ENCODE assay signal across 8 mouse cellular contexts in the genomic region with DNA sequence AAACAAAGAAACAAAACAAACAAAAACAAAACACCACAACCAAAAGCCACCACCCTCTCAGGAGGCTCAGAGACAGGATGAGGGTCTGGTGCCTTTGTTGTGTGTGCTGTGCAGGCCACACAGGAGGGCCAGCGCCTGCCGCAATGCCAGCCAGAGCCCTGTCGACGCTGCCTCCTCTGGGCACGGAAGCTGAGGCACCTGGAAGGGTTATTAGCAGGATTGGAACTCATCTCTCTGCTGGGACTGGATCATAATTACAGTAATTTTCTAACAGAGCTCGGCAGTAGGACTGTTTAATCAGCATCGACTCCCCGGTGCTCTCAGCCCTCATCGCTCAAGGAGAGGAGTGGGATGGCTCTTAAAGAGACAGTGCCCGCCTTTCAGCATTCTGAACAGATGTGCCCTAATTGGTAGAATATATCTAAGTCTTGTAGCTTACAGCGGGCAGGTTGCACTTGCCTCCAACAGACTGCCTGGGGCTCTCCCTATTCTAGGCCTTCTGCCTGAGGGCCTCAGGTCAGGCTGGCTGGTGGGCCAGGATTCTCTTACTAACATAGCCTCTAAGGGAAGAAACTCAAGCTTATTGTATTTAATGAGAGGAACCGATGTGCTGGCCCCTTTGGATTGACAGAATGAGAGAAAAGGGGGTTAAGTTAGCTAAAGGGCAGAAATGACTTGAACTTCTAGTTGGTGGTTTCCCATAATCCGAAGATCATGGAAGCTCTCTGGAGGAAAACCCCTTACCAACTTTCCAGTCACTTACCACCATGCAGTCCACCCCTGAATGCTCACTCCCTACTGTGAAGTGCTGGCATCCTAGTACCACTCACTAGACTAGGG. TPM values are rescaled to one million over a fixed set of nuclear protein-coding genes. Genes with fewer than 3 reads are reported as not detected.
DNase-seq lines count a peak whose midpoint lies in the region; ATAC-seq and TF ChIP-seq lines count a peak whose summit lies in the region.

No protein-coding gene starts in this region.

- no peaks in the 10 kb centered on the region for H3K79me2 ChIP-seq in CH12.LX (replicated peaks; ENCODE audit: control insufficient read depth, extremely low read depth, insufficient read depth, poor library complexity, severe bottlenecking)

- no peaks in the 10 kb centered on the region for H3K9me3 ChIP-seq in heart, embryonic 15.5 days (replicated peaks)
- H3K9me3 ChIP-seq in CH12.LX (replicated peaks; ENCODE audit: low read length) = no peaks in the 10 kb centered on the region
- no peaks in the 10 kb centered on the region for H3K9me3 ChIP-seq in forebrain, embryonic 12.5 days
- no peaks in the 10 kb centered on the region for H3K9me3 ChIP-seq in midbrain, embryonic 10.5 days (replicated peaks)

- no peak for TF ChIP-seq RAD21 in CH12.LX (IDR thresholded peaks at IDR 0.05; ENCODE audit: low read depth, low read length)

- H3K4me1 ChIP-seq in heart, embryonic 15.5 days (replicated peaks) = peaks cover 6% of the 10 kb centered on the region; the same call in 1 of the 2 replicates
- peaks cover 42 to 98% of the 10 kb centered on the region in 2 experiments for H3K4me1 ChIP-seq in CH12.LX (ENCODE audit: control insufficient read depth in 1 of 2, insufficient read depth in 2 of 2)
- H3K4me1 ChIP-seq in forebrain, embryonic 12.5 days = peaks cover 48% of the 10 kb centered on the region
- peaks cover 60% of the 10 kb centered on the region for H3K4me1 ChIP-seq in midbrain, embryonic 10.5 days

- no peak overlapping the region for H3K4me3 ChIP-seq in heart, embryonic 15.5 days
- peak overlapping the region in 1 of 3 experiments; percentile 16 for H3K4me3 ChIP-seq in CH12.LX (replicated peaks in 1 of 3; ENCODE audit: low read depth in 2 of 3, low read length in 2 of 3, poor library complexity in 1 of 3)
- no peak overlapping the region for H3K4me3 ChIP-seq in forebrain, embryonic 12.5 days (replicated peaks)
- H3K4me3 ChIP-seq in midbrain, embryonic 10.5 days = peak overlapping the region; percentile 25; the same call in 1 of the 2 replicates

- H3K36me3 ChIP-seq in heart, embryonic 15.5 days = peaks cover 16% of the 10 kb centered on the region
- peaks cover 35 to 65% of the 10 kb centered on the region in 2 experiments for H3K36me3 ChIP-seq in CH12.LX (replicated peaks in 1 of 2; ENCODE audit: control insufficient read depth in 1 of 2, insufficient read depth in 1 of 2, low read length in 1 of 2)
- peaks cover 21% of the 10 kb centered on the region for H3K36me3 ChIP-seq in forebrain, embryonic 12.5 days (replicated peaks)
- H3K36me3 ChIP-seq in midbrain, embryonic 10.5 days = peaks cover 27% of the 10 kb centered on the region

- TF ChIP-seq POLR2A in CH12.LX (IDR thresholded peaks at IDR 0.05; ENCODE audit: low read depth, low read length) = no peak; the same call in 1 of the 2 replicates

- peak; percentile 84 for TF ChIP-seq EP300 in CH12.LX (IDR thresholded peaks at IDR 0.05; ENCODE audit: low read length)

- no peak for TF ChIP-seq CTCF in CH12.LX (conservative IDR thresholded peaks at IDR 0.05 in 1 of 2, IDR thresholded peaks at IDR 0.05 in 1 of 2; ENCODE audit: low read depth in 2 of 2, low read length in 2 of 2)

- intact Hi-C loops in left cerebral cortex, postnatal 14 days (cut with DNase I) = no loop called here
- intact Hi-C loops in left cerebral cortex, postnatal 10 days (cut with DNase I) = loop anchor here (5.0 kb wide), 1 partner anchor 98 kb away; no protein-coding TSS in a partner anchor

- H3K9ac ChIP-seq in heart, embryonic 15.5 days = no peak overlapping the region
- no peak overlapping the region for H3K9ac ChIP-seq in CH12.LX (ENCODE audit: insufficient read depth, low read depth)
- peak overlapping the region; percentile 33; the same call in 1 of the 2 replicates for H3K9ac ChIP-seq in forebrain, embryonic 12.5 days

- dilution Hi-C loops in CH12.LX (cut with MboI; ENCODE audit: extremely low pct_ligation_motif_present, extremely low pct_unique_long_range_greater_than_20kb, low sequenced_read_pairs) = no loop called here

- no peaks in the 10 kb centered on the region for H3K27me3 ChIP-seq in heart, embryonic 15.5 days
- H3K27me3 ChIP-seq in CH12.LX (replicated peaks) = no peaks in the 10 kb centered on the region
- H3K27me3 ChIP-seq in forebrain, embryonic 12.5 days = no peaks in the 10 kb centered on the region
- H3K27me3 ChIP-seq in midbrain, embryonic 10.5 days (ENCODE audit: low read depth, poor library complexity, severe bottlenecking) = no peaks in the 10 kb centered on the region

- no peak for ATAC-seq in heart, embryonic 15.5 days (replicated peaks; ENCODE audit: insufficient number of reproducible peaks, insufficient read depth, low FRiP score, low read depth)
- no peak; the same call in 1 of the 2 replicates for ATAC-seq in forebrain, embryonic 12.5 days (ENCODE audit: low FRiP score)
- no peak for ATAC-seq in cerebellum, adult (ENCODE audit: insufficient number of reproducible peaks, low FRiP score, low TSS enrichment)

- WGBS in heart, embryonic 15.5 days = 49% methylated on average over 13 of the region's 13 CpGs
- 30% methylated on average over 13 of the region's 13 CpGs for WGBS in forebrain, embryonic 12.5 days
- 34% methylated on average over 13 of the region's 13 CpGs for WGBS in midbrain, embryonic 10.5 days

- DNase-seq in heart, postnatal 4 days = no peak
- DNase-seq in CH12.LX (ENCODE audit: extremely low read depth) = peak; percentile 59
- DNase-seq in midbrain, embryonic 10.5 days (ENCODE audit: low spot score) = no peak
- DNase-seq in left cerebral cortex, postnatal 14 days (ENCODE audit: low spot score in 2 of 2) = no peak
- no peak for DNase-seq in left cerebral cortex, postnatal 10 days (ENCODE audit: extremely low spot score in 1 of 2, low spot score in 2 of 2)

- no peak overlapping the region for H3K4me2 ChIP-seq in heart, embryonic 15.5 days
- H3K4me2 ChIP-seq in CH12.LX (ENCODE audit: insufficient read depth, low read depth, poor library complexity, severe bottlenecking) = no peak overlapping the region
- no peak overlapping the region; the same call in 1 of the 2 replicates for H3K4me2 ChIP-seq in forebrain, embryonic 12.5 days

- peak overlapping the region; percentile 45 for H3K27ac ChIP-seq in heart, embryonic 15.5 days
- H3K27ac ChIP-seq in CH12.LX (ENCODE audit: insufficient read depth, low read depth) = peak overlapping the region; percentile 87
- peak overlapping the region; percentile 66; the same call in 1 of the 2 replicates for H3K27ac ChIP-seq in forebrain, embryonic 12.5 days
- H3K27ac ChIP-seq in midbrain, embryonic 10.5 days (replicated peaks) = peak overlapping the region; percentile 80

- in situ Hi-C loops in CH12.LX (cut with MboI; ENCODE audit: low pct_ligation_motif_present, low pct_unique_long_range_greater_than_20kb, low sequenced_read_pairs) = no loop called here

TF ChIP-seq in CH12.LX, 34 proteins besides CTCF, POLR2A, EP300 and RAD21 (continues in another document):
- TF ChIP-seq MYC (IDR thresholded peaks at IDR 0.05; ENCODE audit: low read depth, low read length) (no peak), JUND (conservative IDR thresholded peaks at IDR 0.05; ENCODE audit: low read depth, low read length) (peak; percentile 61; the same call in 1 of the 2 replicates), PAX5 (IDR thresholded peaks at IDR 0.05; ENCODE audit: low read length) (no peak), BHLHE40 (IDR thresholded peaks at IDR 0.05; ENCODE audit: low read depth, low read length) (peak; percentile 57), ETS1 (conservative IDR thresholded peaks at IDR 0.05; ENCODE audit: low read depth, low read length) (0 out of 2 replicates have a peak, but pooled peaks have one; percentile 43), HCFC1 (IDR thresholded peaks at IDR 0.05; ENCODE audit: low read depth, low read length) (no peak; the same call in 1 of the 2 replicates), ZKSCAN1 (IDR thresholded peaks at IDR 0.05; ENCODE audit: borderline replicate concordance, low read depth, low read length) (no peak), MAFK (IDR thresholded peaks at IDR 0.05; ENCODE audit: insufficient replicate concordance, low read length) (no peak), ZMIZ1 (IDR thresholded peaks at IDR 0.05; ENCODE audit: low read depth, low read length) (no peak), USF1 (IDR thresholded peaks at IDR 0.05; ENCODE audit: low read depth, low read length) (no peak), CHD2 (IDR thresholded peaks at IDR 0.05; ENCODE audit: low read length) (peak; percentile 25; the same call in 1 of the 2 replicates), TCF12 (IDR thresholded peaks at IDR 0.05; ENCODE audit: low read depth, low read length) (peak; percentile 53; the same call in 1 of the 2 replicates), MXI1 (IDR thresholded peaks at IDR 0.05; ENCODE audit: low read depth, low read length) (peak; percentile 19; the same call in 1 of the 2 replicates), NELFE (IDR thresholded peaks at IDR 0.05; ENCODE audit: low read depth, low read length) (no peak), KAT2A (IDR thresholded peaks at IDR 0.05; ENCODE audit: insufficient replicate concordance, low read length) (0 out of 2 replicates have a peak, but pooled peaks have one; percentile 30), MAZ (IDR thresholded peaks at IDR 0.05; ENCODE audit: low read depth, low read length) (peak; percentile 78), SMC3 (IDR thresholded peaks at IDR 0.05; ENCODE audit: low read depth, low read length) (no peak)

RNA-seq across cellular contexts. Expression of gene Snx11, which starts 12.6 kb away (rescaled TPM):
- polyA plus RNA-seq in heart, embryonic 15.5 days (2015; fragmentation: Nextera tagmentation; extraction: Ambion mirVana) = 10.9 and 13.4 TPM in 2 replicates
- 10 to 100 TPM; 15.5 to 18.2 TPM for total RNA-seq in heart, postnatal 4 days (2021)
- total RNA-seq in CH12.LX (2012; rRNA removed) (153 and 173 TPM in 2 replicates), CH12.LX (2014; rRNA removed) (244 and 246 TPM in 2 replicates)
- polyA plus RNA-seq in CH12.LX (2012; ENCODE audit: insufficient read length, low read depth) = 208 and 217 TPM in 2 replicates
- 31.0 and 40.3 TPM in 2 replicates for polyA plus RNA-seq in forebrain, embryonic 12.5 days (2016; fragmentation: Nextera tagmentation; extraction: Ambion mirVana)
- 27.6 and 33.0 TPM in 2 replicates for polyA plus RNA-seq in midbrain, embryonic 10.5 days (2016; fragmentation: Nextera tagmentation; extraction: Ambion mirVana)
- total RNA-seq in left cerebral cortex, postnatal 14 days (2021) = 10 to 100 TPM; 39.0 to 44.2 TPM
- 10 to 100 TPM; 43.1 to 43.2 TPM for total RNA-seq in left cerebral cortex, postnatal 10 days (2021)

RNA-seq across cellular contexts. Expression of gene Cbx1, which starts 24.2 kb away (rescaled TPM):
- 52.4 and 52.9 TPM in 2 replicates for polyA plus RNA-seq in heart, embryonic 15.5 days (2015; fragmentation: Nextera tagmentation; extraction: Ambion mirVana)
- total RNA-seq in heart, postnatal 4 days (2021) = 10 to 100 TPM; 69.6 to 72.0 TPM
- total RNA-seq in CH12.LX (2012; rRNA removed) (144 and 163 TPM in 2 replicates), CH12.LX (2014; rRNA removed) (115 and 138 TPM in 2 replicates)
- 223 and 251 TPM in 2 replicates for polyA plus RNA-seq in CH12.LX (2012; ENCODE audit: insufficient read length, low read depth)
- 168 and 172 TPM in 2 replicates for polyA plus RNA-seq in forebrain, embryonic 12.5 days (2016; fragmentation: Nextera tagmentation; extraction: Ambion mirVana)
- 193 and 198 TPM in 2 replicates for polyA plus RNA-seq in midbrain, embryonic 10.5 days (2016; fragmentation: Nextera tagmentation; extraction: Ambion mirVana)
- 10 to 100 TPM; 47.0 to 50.1 TPM for total RNA-seq in left cerebral cortex, postnatal 14 days (2021)
- 10 to 100 TPM; 49.3 to 52.2 TPM for total RNA-seq in left cerebral cortex, postnatal 10 days (2021)
